Comparison of ENCODE assay signal across 20 mouse cellular contexts in the genomic region with DNA sequence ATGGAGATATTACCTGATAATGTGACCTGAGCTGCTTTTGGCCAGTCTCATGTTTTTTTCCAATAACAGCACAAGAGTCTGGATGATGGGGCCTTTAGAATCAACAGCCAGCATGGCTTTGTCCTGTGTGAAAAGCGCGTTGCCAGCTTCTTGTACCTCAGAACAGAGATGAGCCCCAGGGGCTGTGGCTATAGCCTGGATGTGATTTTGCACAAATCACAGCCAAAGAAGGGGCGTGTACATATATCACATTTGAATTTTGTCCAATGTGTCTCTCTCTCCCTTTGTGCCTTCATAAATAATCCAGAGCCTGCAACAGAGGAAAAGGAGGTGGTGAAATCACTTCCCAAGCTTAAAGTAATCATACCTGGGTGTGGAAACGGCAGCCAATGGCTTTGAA.
DNase-seq lines count a peak whose midpoint lies in the region; ATAC-seq and TF ChIP-seq lines count a peak whose summit lies in the region.
"Had no signal": no experiment of that assay in that cellular context is flagged by ENCODE, and none has a peak within 500 bp of the region (broad histone marks: within the 10 kb centered on the region; RNA-seq: fewer than 3 reads in every experiment).

No protein-coding gene starts in this region.

- 83% methylated on average over 4 of the region's 4 CpGs for WGBS in hindbrain, embryonic 11.5 days
- WGBS in hindbrain, embryonic 16.5 days, result 47% methylated on average over 4 of the region's 4 CpGs
- 44% methylated on average over 4 of the region's 4 CpGs for WGBS in forebrain, embryonic 13.5 days
- WGBS in hindbrain, postnatal 0 days, result 63% methylated on average over 4 of the region's 4 CpGs
- WGBS in midbrain, embryonic 14.5 days, result 23% methylated on average over 4 of the region's 4 CpGs
- 79% methylated on average over 4 of the region's 4 CpGs for WGBS in intestine, embryonic 15.5 days
- 68% methylated on average over 4 of the region's 4 CpGs for WGBS in liver, embryonic 12.5 days (ENCODE audit: insufficient replicate concordance)

- TF ChIP-seq CTCF in hindbrain, postnatal 0 days (IDR thresholded peaks at IDR 0.05; ENCODE audit: low read depth), result no peak

- no peak overlapping the region for H3K4me2 ChIP-seq in hindbrain, embryonic 11.5 days (replicated peaks; ENCODE audit: low read depth, low read length)
- no peak overlapping the region for H3K4me2 ChIP-seq in hindbrain, embryonic 16.5 days (ENCODE audit: low read length)
- peak overlapping the region; percentile 20 for H3K4me2 ChIP-seq in forebrain, embryonic 13.5 days
- H3K4me2 ChIP-seq in hindbrain, postnatal 0 days (ENCODE audit: low read depth, low read length), result no peak overlapping the region
- H3K4me2 ChIP-seq in midbrain, embryonic 14.5 days (ENCODE audit: low read length), result peak overlapping the region; percentile 11
- no peak overlapping the region for H3K4me2 ChIP-seq in intestine, embryonic 15.5 days (replicated peaks)
- H3K4me2 ChIP-seq in liver, embryonic 12.5 days, result no peak overlapping the region
- H3K4me2 ChIP-seq: liver, embryonic 11.5 days had no signal

- no peak for DNase-seq in hindbrain, embryonic 11.5 days (ENCODE audit: low spot score)
- peak; percentile 7 for DNase-seq in hindbrain, postnatal 0 days (ENCODE audit: low spot score)
- DNase-seq in midbrain, embryonic 14.5 days, result peak; percentile 71
- no peak for DNase-seq in frontal cortex, postnatal 25 days (ENCODE audit: low spot score in 2 of 2)
- DNase-seq: adrenal gland, postnatal 14 days; B cell, adult 2 months; cerebellum, adult 2 months; kidney, postnatal 4 days; right cerebral cortex, postnatal 25 days; thymus, postnatal 14 days had no signal

- no peak for ATAC-seq in hindbrain, embryonic 11.5 days (ENCODE audit: low FRiP score)
- no peak for ATAC-seq in hindbrain, embryonic 16.5 days
- peak; percentile 58 for ATAC-seq in forebrain, embryonic 13.5 days
- ATAC-seq in hindbrain, postnatal 0 days, result no peak
- ATAC-seq in midbrain, embryonic 14.5 days (ENCODE audit: low FRiP score, low TSS enrichment), result peak; percentile 66; the same call in 1 of the 2 replicates
- no peak for ATAC-seq in intestine, embryonic 15.5 days
- ATAC-seq in liver, embryonic 12.5 days, result no peak
- ATAC-seq: inflammation-experienced regulatory T-cells, adult 6 months; lung, postnatal 0 days had no signal

- H3K36me3 ChIP-seq in hindbrain, embryonic 11.5 days (ENCODE audit: control insufficient read depth, insufficient read depth, low read length), result no peaks in the 10 kb centered on the region
- no peaks in the 10 kb centered on the region for H3K36me3 ChIP-seq in hindbrain, embryonic 16.5 days (ENCODE audit: control insufficient read depth, insufficient read depth, low read length)
- H3K36me3 ChIP-seq in forebrain, embryonic 13.5 days (ENCODE audit: poor library complexity, severe bottlenecking), result no peaks in the 10 kb centered on the region
- H3K36me3 ChIP-seq in hindbrain, postnatal 0 days (ENCODE audit: insufficient read depth, low read length), result no peaks in the 10 kb centered on the region
- H3K36me3 ChIP-seq in midbrain, embryonic 14.5 days (ENCODE audit: control insufficient read depth, insufficient read depth, low read length), result no peaks in the 10 kb centered on the region
- H3K36me3 ChIP-seq in intestine, embryonic 15.5 days, result no peaks in the 10 kb centered on the region
- no peaks in the 10 kb centered on the region for H3K36me3 ChIP-seq in liver, embryonic 12.5 days
- H3K36me3 ChIP-seq: embryonic facial prominence, embryonic 10.5 days had no signal

- H3K4me1 ChIP-seq in hindbrain, embryonic 11.5 days (replicated peaks; ENCODE audit: control insufficient read depth, insufficient read depth, low read length), result no peaks in the 10 kb centered on the region; the same call in 1 of the 2 replicates
- H3K4me1 ChIP-seq in hindbrain, embryonic 16.5 days (ENCODE audit: control insufficient read depth, insufficient read depth, low read depth, low read length), result peaks cover 15% of the 10 kb centered on the region; the same call in 1 of the 2 replicates
- H3K4me1 ChIP-seq in forebrain, embryonic 13.5 days, result peaks cover 43% of the 10 kb centered on the region
- H3K4me1 ChIP-seq in hindbrain, postnatal 0 days (ENCODE audit: insufficient read depth, low read length), result no peaks in the 10 kb centered on the region; the same call in 1 of the 2 replicates
- H3K4me1 ChIP-seq in midbrain, embryonic 14.5 days (ENCODE audit: control insufficient read depth, insufficient read depth, low read length), result peaks cover 23% of the 10 kb centered on the region
- H3K4me1 ChIP-seq in intestine, embryonic 15.5 days (replicated peaks), result peaks cover 5% of the 10 kb centered on the region; the same call in 1 of the 2 replicates
- H3K4me1 ChIP-seq in liver, embryonic 12.5 days, result no peaks in the 10 kb centered on the region
- H3K4me1 ChIP-seq: megakaryocyte, embryonic 14.5 days had no signal

- no peak overlapping the region for H3K9ac ChIP-seq in hindbrain, embryonic 11.5 days (ENCODE audit: low read depth, low read length)
- no peak overlapping the region for H3K9ac ChIP-seq in hindbrain, embryonic 16.5 days (ENCODE audit: low read depth, low read length)
- no peak overlapping the region for H3K9ac ChIP-seq in forebrain, embryonic 13.5 days
- H3K9ac ChIP-seq in hindbrain, postnatal 0 days (replicated peaks; ENCODE audit: low read length), result no peak overlapping the region
- H3K9ac ChIP-seq in midbrain, embryonic 14.5 days (replicated peaks; ENCODE audit: low read length), result no peak overlapping the region; the same call in 1 of the 2 replicates
- H3K9ac ChIP-seq in intestine, embryonic 15.5 days, result no peak overlapping the region
- H3K9ac ChIP-seq in liver, embryonic 12.5 days, result no peak overlapping the region

- peak overlapping the region; percentile 4; the same call in 1 of the 2 replicates for H3K27ac ChIP-seq in hindbrain, embryonic 11.5 days (ENCODE audit: low read depth, low read length)
- no peak overlapping the region for H3K27ac ChIP-seq in hindbrain, embryonic 16.5 days (ENCODE audit: low read depth, low read length)
- peak overlapping the region; percentile 90 for H3K27ac ChIP-seq in forebrain, embryonic 13.5 days
- no peak overlapping the region for H3K27ac ChIP-seq in hindbrain, postnatal 0 days
- H3K27ac ChIP-seq in midbrain, embryonic 14.5 days (replicated peaks; ENCODE audit: low read depth, low read length), result peak overlapping the region; percentile 79
- H3K27ac ChIP-seq in intestine, embryonic 15.5 days, result no peak overlapping the region
- H3K27ac ChIP-seq in liver, embryonic 12.5 days, result no peak overlapping the region
- H3K27ac ChIP-seq: embryonic facial prominence, embryonic 10.5 days had no signal

- no peaks in the 10 kb centered on the region for H3K27me3 ChIP-seq in hindbrain, embryonic 11.5 days (ENCODE audit: control insufficient read depth, insufficient read depth, low read length)
- H3K27me3 ChIP-seq in hindbrain, embryonic 16.5 days (replicated peaks; ENCODE audit: control insufficient read depth, insufficient read depth, low read length), result no peaks in the 10 kb centered on the region
- H3K27me3 ChIP-seq in forebrain, embryonic 13.5 days, result no peaks in the 10 kb centered on the region
- H3K27me3 ChIP-seq in hindbrain, postnatal 0 days (ENCODE audit: insufficient read depth, low read length), result no peaks in the 10 kb centered on the region
- H3K27me3 ChIP-seq in midbrain, embryonic 14.5 days (ENCODE audit: control insufficient read depth, insufficient read depth, low read length), result no peaks in the 10 kb centered on the region
- no peaks in the 10 kb centered on the region for H3K27me3 ChIP-seq in intestine, embryonic 15.5 days (replicated peaks)
- no peaks in the 10 kb centered on the region for H3K27me3 ChIP-seq in liver, embryonic 12.5 days (replicated peaks)
- H3K27me3 ChIP-seq: megakaryocyte, embryonic 14.5 days had no signal

- H3K4me3 ChIP-seq in hindbrain, embryonic 11.5 days (ENCODE audit: low read depth, low read length), result no peak overlapping the region
- no peak overlapping the region for H3K4me3 ChIP-seq in hindbrain, embryonic 16.5 days (ENCODE audit: low read length)
- H3K4me3 ChIP-seq in forebrain, embryonic 13.5 days, result no peak overlapping the region
- H3K4me3 ChIP-seq in hindbrain, postnatal 0 days (ENCODE audit: low read length), result no peak overlapping the region
- no peak overlapping the region for H3K4me3 ChIP-seq in midbrain, embryonic 14.5 days (replicated peaks; ENCODE audit: low read depth, low read length)
- H3K4me3 ChIP-seq in intestine, embryonic 15.5 days (replicated peaks), result no peak overlapping the region
- no peak overlapping the region for H3K4me3 ChIP-seq in liver, embryonic 12.5 days
- H3K4me3 ChIP-seq: embryonic facial prominence, embryonic 10.5 days; erythroblast, embryonic 14.5 days; megakaryocyte, embryonic 14.5 days had no signal

- no peaks in the 10 kb centered on the region for H3K9me3 ChIP-seq in hindbrain, embryonic 11.5 days (ENCODE audit: control insufficient read depth, low read length)
- H3K9me3 ChIP-seq in hindbrain, embryonic 16.5 days (ENCODE audit: control insufficient read depth, low read length), result no peaks in the 10 kb centered on the region
- no peaks in the 10 kb centered on the region for H3K9me3 ChIP-seq in forebrain, embryonic 13.5 days (replicated peaks)
- H3K9me3 ChIP-seq in hindbrain, postnatal 0 days (ENCODE audit: low read length), result no peaks in the 10 kb centered on the region
- no peaks in the 10 kb centered on the region for H3K9me3 ChIP-seq in midbrain, embryonic 14.5 days (ENCODE audit: control insufficient read depth, low read length)
- H3K9me3 ChIP-seq in intestine, embryonic 15.5 days, result no peaks in the 10 kb centered on the region
- no peaks in the 10 kb centered on the region for H3K9me3 ChIP-seq in liver, embryonic 12.5 days (replicated peaks)
- H3K9me3 ChIP-seq: embryonic facial prominence, embryonic 10.5 days had no signal

Comparison
In these comparisons a context has a peak if more than half of its experiments do, and no peak if none do; other contexts are left out.
1. DNase-seq: peak in hindbrain, postnatal 0 days (single experiment) and midbrain, embryonic 14.5 days (single experiment); none in hindbrain, embryonic 11.5 days (single experiment) and frontal cortex, postnatal 25 days (0 of 2).
2. H3K27ac ChIP-seq: peak in hindbrain, embryonic 11.5 days (single experiment), forebrain, embryonic 13.5 days (single experiment) and midbrain, embryonic 14.5 days (single experiment); none in hindbrain, embryonic 16.5 days (single experiment), hindbrain, postnatal 0 days (single experiment), intestine, embryonic 15.5 days (single experiment) and liver, embryonic 12.5 days (single experiment).
3. ATAC-seq: peak in forebrain, embryonic 13.5 days (single experiment) and midbrain, embryonic 14.5 days (single experiment); none in hindbrain, embryonic 11.5 days (single experiment), hindbrain, embryonic 16.5 days (single experiment), hindbrain, postnatal 0 days (single experiment), intestine, embryonic 15.5 days (single experiment) and liver, embryonic 12.5 days (single experiment).
4. H3K4me2 ChIP-seq: peak in forebrain, embryonic 13.5 days (single experiment) and midbrain, embryonic 14.5 days (single experiment); none in hindbrain, embryonic 11.5 days (single experiment), hindbrain, embryonic 16.5 days (single experiment), hindbrain, postnatal 0 days (single experiment), intestine, embryonic 15.5 days (single experiment) and liver, embryonic 12.5 days (single experiment).